Mouse (Mus musculus) cerebellum, adult 11 months (tissue): ENCODE measurements at regions not wholly inside any gene's neighbourhood (a gene's known extent, or its start where the extent isn't known, plus 50 kb on each side); places are given as distances from the start of the nearest gene placed in this dataset.

ENCODE experiments used
- DNase-seq: peaks from one replicate; pipeline ENCODE4 v3.0.0; 2022

DNA sequence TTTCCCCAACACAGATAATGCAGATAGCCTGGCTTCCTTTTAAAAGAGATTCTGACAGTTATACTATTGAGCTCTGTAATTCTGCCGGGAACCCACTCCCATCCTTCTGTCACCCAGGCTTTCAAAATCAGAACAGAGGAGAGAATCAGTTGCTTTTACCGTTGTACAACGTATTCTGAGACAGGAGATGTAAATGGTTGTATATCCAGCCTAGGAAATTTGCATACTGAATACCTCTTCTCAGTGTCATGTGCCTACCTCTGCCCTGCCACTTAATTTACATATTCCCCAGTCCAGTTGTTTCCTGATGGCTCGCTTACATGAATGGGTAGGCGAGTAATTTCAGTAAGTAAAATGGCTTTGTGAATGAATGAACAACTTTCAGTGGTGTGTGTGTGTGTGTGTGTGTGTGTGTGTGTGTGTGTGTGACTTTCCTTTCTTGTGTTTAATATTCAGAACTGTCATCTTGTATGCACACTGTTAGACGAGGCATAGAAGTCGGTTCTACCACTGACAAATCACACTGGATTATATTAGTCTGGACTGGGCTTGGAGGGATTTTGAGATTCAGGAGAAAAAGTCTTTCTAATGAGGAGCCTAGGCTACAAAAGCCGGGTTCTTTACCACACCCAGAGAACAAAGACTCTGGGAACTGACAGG, 282.2 kb upstream of the Cdh6 start:
- DNase-seq = no peak

DNA sequence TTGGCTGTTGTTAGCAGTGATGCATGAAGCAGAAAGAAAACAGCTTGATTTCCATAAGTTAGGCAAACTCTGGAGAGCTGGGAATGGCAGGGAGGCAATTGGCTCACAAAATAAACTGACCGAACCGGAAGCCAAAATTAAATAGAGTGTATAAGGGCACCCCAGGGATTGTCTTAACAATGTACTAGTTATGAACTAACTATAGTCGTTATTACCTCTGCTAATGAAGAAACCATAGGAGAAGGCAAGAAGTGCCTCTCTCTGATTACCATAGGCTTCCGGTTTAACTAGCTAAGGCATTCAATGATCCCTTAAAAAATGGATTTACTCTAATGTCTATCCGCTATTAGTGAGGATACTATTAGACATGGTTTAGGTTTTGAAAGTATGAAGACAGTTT, 276.9 kb upstream of the Cdh6 start:
- DNase-seq = no peak

- DNase-seq = no peak
Observed at GRCm38 (mm10) chr15:13434608-13435007, 261.1 kb upstream of the Cdh6 start.

DNA sequence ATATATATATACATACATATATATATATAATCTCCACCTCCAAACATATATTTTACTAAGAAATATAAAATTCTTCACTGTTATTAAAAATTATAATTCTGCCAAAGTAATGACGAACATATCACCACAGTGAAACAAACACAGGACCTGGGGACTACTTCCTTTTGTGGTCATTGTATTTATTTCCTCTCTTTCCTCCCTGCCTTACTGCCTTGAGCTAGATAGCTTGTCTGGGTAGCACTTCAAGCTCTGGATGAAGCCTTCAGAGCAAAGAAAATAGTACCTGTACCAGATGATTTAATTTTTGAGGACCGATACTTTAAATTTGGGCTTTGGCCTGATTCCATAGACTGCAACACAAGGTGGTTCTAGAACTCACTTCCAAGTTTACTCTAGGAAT, 259.5 kb upstream of the Cdh6 start:
- DNase-seq = no peak

GRCm38 (mm10) chr15:13419616-13420015, 246.1 kb upstream of the Cdh6 start:
- no peak for DNase-seq

GRCm38 (mm10) chr15:13410065-13410688, 236.7 kb upstream of the Cdh6 start:
- DNase-seq = no peak

DNA sequence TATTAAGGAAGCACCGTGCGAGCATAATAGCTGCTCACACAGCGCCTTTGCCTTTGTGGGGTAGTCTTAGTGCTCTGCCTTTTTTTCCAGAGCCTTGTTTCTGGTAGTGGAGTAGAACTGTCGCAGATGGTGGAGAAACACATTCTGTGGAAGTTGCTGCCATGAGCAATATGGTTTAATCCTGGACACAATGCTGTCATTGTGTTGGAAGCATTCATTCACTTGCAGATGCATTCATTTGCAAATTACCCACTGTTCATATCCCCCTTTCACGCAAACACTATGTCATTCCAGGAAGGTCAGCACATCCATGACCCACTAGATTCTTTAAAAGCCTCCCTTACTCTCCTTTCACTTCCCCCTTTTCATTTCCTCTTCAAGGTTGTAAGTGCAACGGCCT, 219.7 kb upstream of the Cdh6 start:
- DNase-seq = no peak

DNA sequence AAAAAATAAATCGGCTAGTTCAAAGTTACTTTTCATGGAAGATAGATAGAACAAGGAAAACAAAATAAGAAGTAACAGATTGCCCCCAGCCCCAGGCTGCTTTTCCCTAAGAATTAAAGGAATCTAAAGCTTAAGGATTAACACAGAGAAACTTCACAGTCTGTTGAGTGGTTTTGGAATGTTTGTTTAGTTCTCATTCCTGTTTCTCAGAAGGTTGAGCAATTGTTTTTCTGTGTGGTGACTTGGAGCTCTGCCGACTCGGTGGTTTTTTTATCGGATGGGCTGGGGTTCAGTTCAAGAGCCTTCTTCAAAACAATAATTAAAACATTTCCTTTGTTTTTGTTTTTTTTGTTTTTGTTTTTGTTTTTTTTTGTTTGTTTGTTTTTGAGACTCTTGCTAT, 217.9 kb upstream of the Cdh6 start:
- no peak for DNase-seq

GRCm38 (mm10) chr15:13384815-13385214, 211.3 kb upstream of the Cdh6 start:
- DNase-seq = no peak

DNA sequence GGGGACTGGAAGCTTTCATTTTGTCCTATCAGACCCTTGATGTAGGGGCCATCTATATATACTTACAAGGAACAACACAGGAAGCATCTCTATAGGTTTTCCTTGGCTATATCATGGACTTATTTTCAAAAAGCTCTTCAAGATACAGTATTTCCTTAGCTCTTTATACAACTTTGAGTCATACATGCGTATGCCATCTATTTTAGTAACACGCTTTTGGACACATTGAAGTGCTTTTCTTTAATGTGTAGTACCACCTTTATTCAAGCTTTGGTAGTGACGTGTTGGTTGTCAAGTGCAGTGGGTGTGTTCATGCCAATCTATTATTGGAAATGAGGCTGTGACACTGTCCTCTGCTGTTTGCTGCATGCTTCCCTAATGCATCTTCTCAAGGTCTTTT, 202.1 kb upstream of the Cdh6 start:
- DNase-seq = no peak

DNA sequence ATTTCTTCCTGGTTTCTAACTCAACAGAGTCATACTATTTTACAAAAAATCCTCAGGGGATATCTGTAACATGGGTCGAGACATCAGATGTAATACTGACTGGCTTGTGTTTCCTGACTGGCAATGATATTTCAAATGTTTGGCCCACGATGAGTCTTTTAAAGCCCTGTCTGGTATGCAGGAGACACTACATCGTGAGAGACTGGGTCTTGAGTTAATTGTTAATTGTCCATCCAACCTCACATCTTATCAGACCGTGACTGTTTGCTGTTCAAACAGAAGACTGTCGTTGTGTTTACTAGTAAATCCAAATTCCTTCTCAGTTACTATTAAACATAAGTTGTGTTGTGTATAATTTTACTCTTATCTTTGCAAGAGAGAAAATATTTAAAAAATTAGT, 195.3 kb upstream of the Cdh6 start:
- no peak for DNase-seq

GRCm38 (mm10) chr15:13367291-13367954, 193.9 kb upstream of the Cdh6 start:
- DNase-seq = no peak

- no peak for DNase-seq
Observed at GRCm38 (mm10) chr15:13366606-13367005, 193.1 kb upstream of the Cdh6 start.

DNA sequence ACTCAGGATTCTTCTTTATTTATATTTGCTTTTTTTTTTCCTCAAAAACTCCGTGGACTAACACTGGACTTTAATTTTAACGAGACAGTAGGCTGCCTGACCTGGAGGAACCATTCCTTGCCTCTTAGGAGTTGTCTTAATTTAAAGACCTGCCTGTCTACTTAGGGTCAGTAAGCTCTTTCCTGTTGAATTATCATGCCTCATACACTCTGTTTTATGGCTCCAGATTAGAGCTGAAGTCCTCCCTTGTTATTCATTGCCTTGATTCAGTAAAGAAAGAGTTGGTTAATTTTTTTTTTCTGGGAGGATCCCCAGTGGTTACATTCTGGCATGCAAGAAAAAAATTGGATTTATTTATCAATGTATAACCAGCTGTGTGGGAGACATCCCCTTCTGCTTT, 187.3 kb upstream of the Cdh6 start:
- no peak for DNase-seq

- DNase-seq = no peak
Observed at GRCm38 (mm10) chr15:13359026-13359425, 185.6 kb upstream of the Cdh6 start.

DNA sequence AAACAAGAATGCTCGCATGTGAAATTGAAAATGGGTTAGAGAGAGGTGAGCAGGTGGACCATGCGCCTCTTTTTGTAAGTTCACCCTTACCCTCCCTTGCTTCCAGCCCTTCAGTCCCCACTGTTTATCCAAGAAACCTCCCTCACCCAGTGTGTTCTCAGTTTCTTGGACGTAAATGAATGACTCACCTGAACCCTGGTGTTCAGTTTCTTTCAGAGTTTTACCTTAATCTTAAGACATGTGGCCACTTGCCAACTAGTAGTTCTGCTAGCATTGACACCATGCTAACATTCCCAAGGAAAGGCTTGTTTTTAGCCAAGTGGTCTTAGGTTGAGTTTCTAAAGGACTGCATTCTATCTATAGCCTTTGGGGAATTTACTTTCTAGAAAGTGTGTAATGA, 176.8 kb upstream of the Cdh6 start:
- DNase-seq = no peak

DNA sequence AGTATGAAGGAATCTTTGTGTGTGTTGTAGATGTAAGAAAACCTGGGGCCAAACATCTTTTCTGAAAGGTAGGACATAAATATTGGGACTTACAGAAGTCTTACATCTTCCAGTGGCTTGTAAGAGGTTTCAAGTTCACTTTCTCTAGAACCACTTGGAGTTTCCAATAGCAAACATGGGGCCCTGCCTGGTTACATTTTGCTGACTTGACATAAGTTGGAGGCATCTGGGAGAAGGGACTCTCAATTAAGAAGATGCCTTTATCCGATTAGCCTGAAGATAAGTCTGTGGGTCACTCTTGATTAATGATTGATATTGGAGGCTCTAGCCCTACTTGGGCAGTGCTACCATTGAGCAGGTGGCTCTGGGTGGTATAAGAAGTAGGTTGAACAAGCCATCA, 162.9 kb upstream of the Cdh6 start:
- no peak for DNase-seq

DNA sequence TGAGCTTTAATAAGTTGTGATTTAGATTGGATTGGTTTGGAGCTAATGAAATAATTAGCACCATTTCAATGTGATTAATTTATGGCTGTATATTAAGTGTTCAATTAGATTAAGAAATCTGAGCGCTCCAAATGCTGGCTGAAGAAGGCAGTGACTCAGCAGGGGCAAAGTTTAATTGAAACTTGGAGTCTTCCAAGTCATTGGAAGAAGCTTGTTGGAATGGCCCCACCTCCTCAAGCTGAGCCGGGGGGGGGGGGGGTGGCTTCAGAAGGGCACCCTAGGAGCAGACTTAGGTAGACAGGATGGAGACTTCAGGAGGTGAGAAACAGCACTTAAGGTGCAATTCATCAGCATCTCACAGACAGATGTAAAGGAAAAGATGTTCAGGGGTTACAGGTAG, 151.0 kb upstream of the Cdh6 start:
- DNase-seq = no peak

DNA sequence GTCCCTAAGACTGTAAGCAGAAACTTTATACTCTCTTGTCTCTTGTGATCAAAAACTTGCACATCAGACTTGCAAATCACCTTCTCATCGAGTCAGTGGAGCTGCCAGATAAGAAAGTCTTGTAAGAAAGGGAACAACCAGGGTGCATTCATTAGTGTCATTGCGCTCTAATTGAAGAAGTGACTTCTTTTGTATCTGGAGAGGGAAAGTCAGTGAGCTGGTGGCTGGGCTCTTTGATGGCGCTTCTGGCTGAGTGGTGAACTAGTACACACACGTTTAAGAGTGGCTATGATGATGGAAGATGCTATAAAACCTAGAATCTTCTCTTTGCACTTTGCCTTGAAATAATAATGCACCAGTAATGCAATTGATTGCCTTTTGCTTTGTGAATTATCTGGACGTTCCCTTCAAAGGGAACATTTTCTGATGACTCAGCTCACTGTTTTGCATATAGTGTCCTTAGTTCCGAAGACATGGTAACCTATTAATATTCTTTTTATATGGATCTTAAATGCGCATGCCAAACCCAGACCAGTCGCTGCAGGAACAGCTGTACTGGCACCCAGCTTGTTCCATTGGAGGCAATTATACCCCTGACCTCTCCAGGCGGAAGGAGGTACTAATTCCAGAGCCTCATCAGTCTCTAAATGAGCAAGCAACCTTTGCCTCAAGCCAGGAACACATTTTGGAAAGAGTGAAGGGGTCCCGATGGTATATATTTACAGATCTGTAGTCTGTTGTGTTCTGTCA, 147.3 kb upstream of the Cdh6 start:
- no peak for DNase-seq

DNA sequence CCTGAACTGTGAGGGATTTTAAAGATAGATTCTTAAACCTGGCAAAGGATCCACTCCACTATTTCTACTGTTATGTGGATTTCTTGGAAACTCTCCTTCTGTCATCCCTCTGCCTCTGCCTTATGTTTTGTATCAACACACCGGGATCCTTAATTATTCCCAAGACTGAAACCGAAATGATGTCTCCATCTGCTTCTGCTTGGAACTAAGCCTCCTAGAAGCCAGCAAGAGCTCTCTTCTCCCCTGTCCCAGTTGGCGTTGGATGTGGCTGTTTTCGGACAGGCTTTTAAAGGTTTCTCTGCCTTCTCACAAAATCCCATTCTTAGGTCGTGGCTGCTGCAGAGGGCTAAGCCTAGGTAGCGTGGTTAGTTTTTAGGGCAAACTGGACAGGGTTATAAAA, 131.1 kb upstream of the Cdh6 start:
- no peak for DNase-seq

DNA sequence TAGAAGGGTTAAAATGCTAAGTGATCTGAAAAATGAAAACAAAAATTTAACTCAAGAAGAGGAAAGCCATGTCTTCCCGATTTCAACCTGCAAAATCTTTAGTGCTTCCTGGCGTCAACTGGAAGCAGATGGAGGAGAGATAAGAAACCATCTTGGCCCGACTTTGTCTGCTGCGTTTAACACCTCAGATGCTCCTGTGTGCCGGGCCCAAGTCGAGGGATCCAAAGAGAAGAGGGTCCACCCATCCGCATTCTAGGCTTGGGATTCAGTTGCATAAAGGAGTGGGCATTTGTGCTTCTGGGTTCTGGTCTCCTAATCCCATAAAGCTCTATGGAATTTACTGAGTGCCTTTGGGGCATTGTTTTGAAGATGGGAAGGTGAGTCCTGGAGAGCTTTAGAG, 130.0 kb upstream of the Cdh6 start:
- DNase-seq = no peak

- DNase-seq = peak; percentile 20
Observed at GRCm38 (mm10) chr15:13302672-13303071, 129.2 kb upstream of the Cdh6 start.

GRCm38 (mm10) chr15:13296967-13297366, 123.5 kb upstream of the Cdh6 start:
- DNase-seq = no peak

DNA sequence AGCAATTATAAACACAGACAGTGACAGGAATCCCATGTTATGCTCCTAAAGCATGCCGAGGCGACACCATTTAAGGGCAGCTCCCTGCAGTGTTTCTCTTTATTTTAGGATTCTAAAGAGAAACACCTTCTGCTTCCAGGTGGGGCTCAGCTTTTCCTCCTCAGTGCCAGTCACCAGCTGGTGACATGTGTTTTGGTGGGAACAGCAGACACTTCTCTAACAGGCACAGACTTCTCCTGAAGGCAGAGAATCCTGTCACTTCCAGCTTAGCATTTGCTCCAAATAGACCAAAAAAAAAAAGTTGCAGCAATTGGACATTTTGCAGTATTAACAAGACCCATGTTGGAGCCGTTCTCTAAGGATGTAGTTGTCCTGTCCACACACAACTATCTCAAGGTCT, 115.6 kb upstream of the Cdh6 start:
- DNase-seq = no peak
